Mouse (Mus musculus): ENCODE measurements around the gene Tacc3.

Tacc3 gene

GRCm38 (mm10) chr5:33701832-33702231, 43.9 kb downstream of the Tacc3 start:
- Histone ChIP-seq H3K27me3 (ENCODE audit: insufficient read depth, low read length) (peaks cover 96% of the 10 kb centered on the region), H3K9me3 (ENCODE audit: low read length) (no peaks in the 10 kb centered on the region), H3K36me3 (ENCODE audit: insufficient read depth, low read length) (no peaks in the 10 kb centered on the region), H3K4me1 (replicated peaks; ENCODE audit: low read depth, low read length) (peaks cover 41% of the 10 kb centered on the region), H3K4me3 (replicated peaks; ENCODE audit: low read length) (peak overlapping the region; percentile 50)
- TF ChIP-seq POU5F1 (IDR thresholded peaks at IDR 0.05; ENCODE audit: borderline replicate concordance, low read length) (no peak), NANOG (IDR thresholded peaks at IDR 0.05; ENCODE audit: borderline replicate concordance, low read length) (no peak), CTCF (conservative IDR thresholded peaks at IDR 0.05; ENCODE audit: low read length) (no peak)

- Histone ChIP-seq H3K4me3 (replicated peaks; ENCODE audit: low read length) (no peak overlapping the region), H3K9me3 (ENCODE audit: low read length) (no peaks in the 10 kb centered on the region), H3K27me3 (ENCODE audit: insufficient read depth, low read length) (peaks cover 93% of the 10 kb centered on the region), H3K4me1 (replicated peaks; ENCODE audit: low read depth, low read length) (peaks cover 41% of the 10 kb centered on the region), H3K36me3 (ENCODE audit: insufficient read depth, low read length) (no peaks in the 10 kb centered on the region)
- TF ChIP-seq CTCF (conservative IDR thresholded peaks at IDR 0.05; ENCODE audit: low read length): no peak
- TF ChIP-seq POU5F1 (IDR thresholded peaks at IDR 0.05; ENCODE audit: borderline replicate concordance, low read length): no peak
- TF ChIP-seq NANOG (IDR thresholded peaks at IDR 0.05; ENCODE audit: borderline replicate concordance, low read length): no peak
Measured at GRCm38 (mm10) chr5:33703999-33704398, 46.1 kb downstream of the Tacc3 start.

GRCm38 (mm10) chr5:33704945-33705611, 47.1 kb downstream of the Tacc3 start:
- Histone ChIP-seq H3K36me3 (ENCODE audit: insufficient read depth, low read length) (no peaks in the 10 kb centered on the region), H3K9me3 (ENCODE audit: low read length) (no peaks in the 10 kb centered on the region), H3K27me3 (ENCODE audit: insufficient read depth, low read length) (peaks cover 88% of the 10 kb centered on the region), H3K4me3 (replicated peaks; ENCODE audit: low read length) (peak overlapping the region; percentile 23; the same call in 1 of the 2 replicates), H3K4me1 (replicated peaks; ENCODE audit: low read depth, low read length) (peaks cover 37% of the 10 kb centered on the region)
- TF ChIP-seq NANOG (IDR thresholded peaks at IDR 0.05; ENCODE audit: borderline replicate concordance, low read length): no peak

GRCm38 (mm10) chr5:33705612-33706349, 47.9 kb downstream of the Tacc3 start:
- peaks cover 87% of the 10 kb centered on the region for H3K27me3 ChIP-seq (ENCODE audit: insufficient read depth, low read length)
- no peaks in the 10 kb centered on the region for H3K36me3 ChIP-seq (ENCODE audit: insufficient read depth, low read length)
- peaks cover 30% of the 10 kb centered on the region for H3K4me1 ChIP-seq (replicated peaks; ENCODE audit: low read depth, low read length)
- no peaks in the 10 kb centered on the region for H3K9me3 ChIP-seq (ENCODE audit: low read length)
- peak overlapping the region; percentile 23; the same call in 1 of the 2 replicates for H3K4me3 ChIP-seq (replicated peaks; ENCODE audit: low read length)
- TF ChIP-seq POU5F1 (IDR thresholded peaks at IDR 0.05; ENCODE audit: borderline replicate concordance, low read length): no peak

- H3K9me3 ChIP-seq (ENCODE audit: low read length): no peaks in the 10 kb centered on the region
- no peak for TF ChIP-seq CTCF (conservative IDR thresholded peaks at IDR 0.05; ENCODE audit: low read length)
- TF ChIP-seq POU5F1 (IDR thresholded peaks at IDR 0.05; ENCODE audit: borderline replicate concordance, low read length): no peak
- TF ChIP-seq NANOG (IDR thresholded peaks at IDR 0.05; ENCODE audit: borderline replicate concordance, low read length): no peak
- H3K4me3 ChIP-seq (replicated peaks; ENCODE audit: low read length): no peak overlapping the region
- no peaks in the 10 kb centered on the region for H3K36me3 ChIP-seq (ENCODE audit: insufficient read depth, low read length)
- peaks cover 30% of the 10 kb centered on the region for H3K4me1 ChIP-seq (replicated peaks; ENCODE audit: low read depth, low read length)
- H3K27me3 ChIP-seq (ENCODE audit: insufficient read depth, low read length): peaks cover 85% of the 10 kb centered on the region
Measured at GRCm38 (mm10) chr5:33706350-33706629, 48.4 kb downstream of the Tacc3 start.

- Histone ChIP-seq H3K36me3 (ENCODE audit: insufficient read depth, low read length) (no peaks in the 10 kb centered on the region), H3K4me1 (replicated peaks; ENCODE audit: low read depth, low read length) (peaks cover 27% of the 10 kb centered on the region), H3K9me3 (ENCODE audit: low read length) (no peaks in the 10 kb centered on the region), H3K4me3 (replicated peaks; ENCODE audit: low read length) (no peak overlapping the region), H3K27me3 (ENCODE audit: insufficient read depth, low read length) (peaks cover 83% of the 10 kb centered on the region)
- TF ChIP-seq CTCF (conservative IDR thresholded peaks at IDR 0.05; ENCODE audit: low read length): no peak
- TF ChIP-seq NANOG (IDR thresholded peaks at IDR 0.05; ENCODE audit: borderline replicate concordance, low read length): no peak
- no peak for TF ChIP-seq POU5F1 (IDR thresholded peaks at IDR 0.05; ENCODE audit: borderline replicate concordance, low read length)
Measured at GRCm38 (mm10) chr5:33707163-33707562, 49.2 kb downstream of the Tacc3 start.

GRCm38 (mm10) chr5:33709037-33709436, 51.1 kb downstream of the Tacc3 start:
- H3K27me3 ChIP-seq (ENCODE audit: insufficient read depth, low read length): peaks cover 87% of the 10 kb centered on the region
- no peaks in the 10 kb centered on the region for H3K9me3 ChIP-seq (ENCODE audit: low read length)
- no peaks in the 10 kb centered on the region for H3K36me3 ChIP-seq (ENCODE audit: insufficient read depth, low read length)
- no peak for TF ChIP-seq POU5F1 (IDR thresholded peaks at IDR 0.05; ENCODE audit: borderline replicate concordance, low read length)
- H3K4me3 ChIP-seq (replicated peaks; ENCODE audit: low read length): no peak overlapping the region
- H3K4me1 ChIP-seq (replicated peaks; ENCODE audit: low read depth, low read length): peaks cover 26% of the 10 kb centered on the region

GRCm38 (mm10) chr5:33712550-33712949, 54.6 kb downstream of the Tacc3 start:
- no peaks in the 10 kb centered on the region for H3K36me3 ChIP-seq (ENCODE audit: insufficient read depth, low read length)
- no peaks in the 10 kb centered on the region for H3K9me3 ChIP-seq (ENCODE audit: low read length)
- no peak for TF ChIP-seq NANOG (IDR thresholded peaks at IDR 0.05; ENCODE audit: borderline replicate concordance, low read length)
- no peak for TF ChIP-seq CTCF (conservative IDR thresholded peaks at IDR 0.05; ENCODE audit: low read length)
- TF ChIP-seq POU5F1 (IDR thresholded peaks at IDR 0.05; ENCODE audit: borderline replicate concordance, low read length): no peak
- no peak overlapping the region for H3K4me3 ChIP-seq (replicated peaks; ENCODE audit: low read length)
- H3K27me3 ChIP-seq (ENCODE audit: insufficient read depth, low read length): peaks cover 83% of the 10 kb centered on the region
- peaks cover 12% of the 10 kb centered on the region; the same call in 1 of the 2 replicates for H3K4me1 ChIP-seq (replicated peaks; ENCODE audit: low read depth, low read length)

GRCm38 (mm10) chr5:33715182-33715581, 57.3 kb downstream of the Tacc3 start:
- TF ChIP-seq POU5F1 (IDR thresholded peaks at IDR 0.05; ENCODE audit: borderline replicate concordance, low read length) (no peak), CTCF (conservative IDR thresholded peaks at IDR 0.05; ENCODE audit: low read length) (no peak), NANOG (IDR thresholded peaks at IDR 0.05; ENCODE audit: borderline replicate concordance, low read length) (no peak)
- peaks cover 19% of the 10 kb centered on the region; the same call in 1 of the 2 replicates for H3K4me1 ChIP-seq (replicated peaks; ENCODE audit: low read depth, low read length)
- no peaks in the 10 kb centered on the region for H3K36me3 ChIP-seq (ENCODE audit: insufficient read depth, low read length)
- peaks cover 88% of the 10 kb centered on the region for H3K27me3 ChIP-seq (ENCODE audit: insufficient read depth, low read length)
- no peaks in the 10 kb centered on the region for H3K9me3 ChIP-seq (ENCODE audit: low read length)
- H3K4me3 ChIP-seq (replicated peaks; ENCODE audit: low read length): no peak overlapping the region

Measured in E14TG2a.4 (cell line).